Mouse (Mus musculus) CH12.LX (cell line): ENCODE measurements around the gene Dpyd.

ENCODE experiments used
- CTCF ChIP-seq, 2 experiments: IDR thresholded peaks in 1 of 2; conservative IDR thresholded peaks in 1 of 2; 2 replicates each; pipeline ENCODE4 v1.5.1; 2011 to 2012; ENCODE audit warnings: low read depth in 2 of 2, low read length in 2 of 2, improper control_type of control experiment in 1 of 2, inconsistent platforms in 1 of 2, mild to moderate bottlenecking in 1 of 2, moderate library complexity in 1 of 2
- E2F4 ChIP-seq: IDR thresholded peaks from 2 replicates; pipeline ENCODE4 v1.6.1; 2011; ENCODE audit warnings: low read depth, low read length, improper control_type of control experiment; ENCODE audit not compliant: insufficient replicate concordance
- EP300 ChIP-seq: IDR thresholded peaks from 2 replicates; pipeline ENCODE4 v1.6.1; 2011; ENCODE audit warnings: low read length, improper control_type of control experiment
- GABPA ChIP-seq: IDR thresholded peaks from 2 replicates; pipeline ENCODE4 v1.6.1; 2012; ENCODE audit warnings: low read depth, low read length, improper control_type of control experiment, inconsistent platforms; ENCODE audit not compliant: insufficient replicate concordance
- KAT2A ChIP-seq: IDR thresholded peaks from 2 replicates; pipeline ENCODE4 v1.6.1; 2012; ENCODE audit warnings: low read length, improper control_type of control experiment, inconsistent platforms; ENCODE audit not compliant: insufficient replicate concordance
- MXI1 ChIP-seq: IDR thresholded peaks from 2 replicates; pipeline ENCODE4 v1.6.1; 2011; ENCODE audit warnings: mild to moderate bottlenecking, low read depth, low read length, improper control_type of control experiment
- POLR2A ChIP-seq: IDR thresholded peaks from 2 replicates; pipeline ENCODE4 v1.6.1; 2011; ENCODE audit warnings: low read depth, mild to moderate bottlenecking, improper control_type of control experiment, low read length
- POLR2AphosphoS2 ChIP-seq: IDR thresholded peaks from 2 replicates; pipeline ENCODE4 v1.6.1; 2011; ENCODE audit warnings: low read depth, low read length, improper control_type of control experiment
- SMC3 ChIP-seq: IDR thresholded peaks from 2 replicates; pipeline ENCODE4 v1.6.1; 2011; ENCODE audit warnings: low read depth, low read length, improper control_type of control experiment
- TBP ChIP-seq: conservative IDR thresholded peaks from 2 replicates; pipeline ENCODE4 v1.6.1; 2011; ENCODE audit warnings: low read depth, low read length, improper control_type of control experiment
- TCF12 ChIP-seq: IDR thresholded peaks from 2 replicates; pipeline ENCODE4 v1.6.1; 2014; ENCODE audit warnings: low read depth, mild to moderate bottlenecking, inconsistent platforms, low read length, improper control_type of control experiment
- USF2 ChIP-seq: conservative IDR thresholded peaks from 2 replicates; pipeline ENCODE4 v1.6.1; 2011; ENCODE audit warnings: low read depth, low read length, improper control_type of control experiment
- ZKSCAN1 ChIP-seq: IDR thresholded peaks from 2 replicates; pipeline ENCODE4 v1.6.1; 2012; ENCODE audit warnings: low read depth, inconsistent platforms, low read length, improper control_type of control experiment, borderline replicate concordance

GRCm38 (mm10) chr3:118559936-118560335 lies 2.0 kb upstream of the Dpyd start:
- no peak for TF ChIP-seq POLR2A
- no peak for TF ChIP-seq TBP
- no peak for TF ChIP-seq GABPA
- no peak for TF ChIP-seq SMC3
- TF ChIP-seq POLR2AphosphoS2, result no peak
- TF ChIP-seq USF2, result no peak
- no peak for TF ChIP-seq E2F4
- no peak for TF ChIP-seq KAT2A
- TF ChIP-seq CTCF (conservative IDR thresholded peaks at IDR 0.05 in 1 of 2, IDR thresholded peaks at IDR 0.05 in 1 of 2; ENCODE audit: low read depth in 2 of 2, low read length in 2 of 2), result no peak
- no peak for TF ChIP-seq EP300
- no peak for TF ChIP-seq TCF12
- TF ChIP-seq MXI1, result no peak
- no peak for TF ChIP-seq ZKSCAN1
